Mouse (Mus musculus): ENCODE results near the gene Wdcp. TPM values are rescaled to one million over a fixed set of nuclear protein-coding genes. Genes with fewer than 3 reads are reported as not detected.
"Not testable (repeated sequence)": the region's sequence is repeated elsewhere in the genome, so short reads cannot be mapped to it uniquely, and the experiment has no call there.

The Wdcp gene
- polyA plus RNA-seq, 1 experiment from 2014 or later = 3.4 TPM

DNA sequence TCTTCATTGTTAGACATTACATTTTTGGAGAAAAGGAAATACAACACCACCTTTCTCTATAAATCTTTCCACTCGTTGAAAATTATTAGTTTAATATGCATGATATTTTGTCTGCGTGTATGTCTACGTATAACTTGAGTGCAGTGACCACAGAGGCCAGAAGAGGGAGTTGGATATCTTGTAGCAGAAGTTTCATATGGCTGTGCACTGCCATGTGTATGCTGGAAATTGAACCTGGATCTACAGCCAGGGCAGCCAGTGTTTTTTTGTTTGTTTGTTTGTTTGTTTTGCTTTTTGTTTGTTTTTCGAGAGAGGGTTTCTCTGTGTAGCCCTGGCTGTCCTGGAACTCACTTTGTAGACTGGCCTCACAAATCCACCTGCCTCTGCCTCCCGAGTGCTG is 35.9 kb downstream of the Wdcp start:
- no peak overlapping the region for H3K27ac ChIP-seq
- 95% methylated on average over 5 of the region's 5 CpGs for WGBS (ENCODE audit: missing documents)
- H3K36me3 ChIP-seq (ENCODE audit: inconsistent target) = no peaks in the 10 kb centered on the region
- no peaks in the 10 kb centered on the region for H3K79me2 ChIP-seq (ENCODE audit: inconsistent target)
- no peak overlapping the region for H3K4me3 ChIP-seq (ENCODE audit: inconsistent target)

DNA sequence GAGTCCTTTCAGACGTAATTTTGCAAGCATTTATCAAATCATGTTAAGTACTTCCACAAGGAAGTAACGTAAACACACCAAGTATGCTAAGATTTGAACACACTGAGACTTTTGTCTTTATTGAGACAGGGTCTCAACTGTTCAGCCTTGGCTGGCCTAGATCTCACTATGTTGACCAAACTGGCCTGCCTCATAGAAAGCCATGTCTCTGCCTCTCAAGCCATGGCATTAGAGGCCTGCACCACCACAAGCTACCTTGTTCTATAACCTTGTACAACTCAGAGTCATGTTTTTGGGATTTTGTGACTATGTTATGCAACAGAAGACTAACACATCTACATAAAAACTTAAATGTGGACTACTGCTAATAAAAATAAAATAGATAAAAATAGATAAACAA is 39.0 kb downstream of the Wdcp start:
- no peak overlapping the region for H3K4me3 ChIP-seq (ENCODE audit: inconsistent target)
- H3K27ac ChIP-seq = no peak overlapping the region
- no peaks in the 10 kb centered on the region for H3K36me3 ChIP-seq (ENCODE audit: inconsistent target)
- WGBS (ENCODE audit: missing documents) = 88% methylated on average over 2 of the region's 2 CpGs
- no peaks in the 10 kb centered on the region for H3K79me2 ChIP-seq (ENCODE audit: inconsistent target)

DNA sequence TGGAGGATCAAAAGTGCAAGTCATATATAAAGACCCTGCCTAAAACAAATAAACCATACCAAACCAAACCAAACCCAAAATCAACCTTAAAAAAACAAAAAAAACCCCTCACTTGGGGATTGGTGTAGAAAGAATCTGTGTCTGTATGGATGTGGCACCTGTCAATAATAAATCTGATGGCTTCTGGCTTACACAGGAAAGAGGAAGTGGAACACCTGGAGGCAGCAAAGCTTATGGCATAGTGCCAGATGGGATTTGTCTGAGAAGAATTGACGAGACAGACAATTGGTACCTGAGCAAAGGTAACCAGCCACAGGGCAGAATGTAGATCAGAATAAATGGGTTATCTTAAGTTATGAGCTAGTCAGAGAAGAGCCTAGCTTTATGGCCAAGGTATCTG is 42.0 kb downstream of the Wdcp start:
- 82% methylated on average over 1 of the region's 1 CpGs for WGBS (ENCODE audit: missing documents)
- no peaks in the 10 kb centered on the region for H3K36me3 ChIP-seq (ENCODE audit: inconsistent target)

DNA sequence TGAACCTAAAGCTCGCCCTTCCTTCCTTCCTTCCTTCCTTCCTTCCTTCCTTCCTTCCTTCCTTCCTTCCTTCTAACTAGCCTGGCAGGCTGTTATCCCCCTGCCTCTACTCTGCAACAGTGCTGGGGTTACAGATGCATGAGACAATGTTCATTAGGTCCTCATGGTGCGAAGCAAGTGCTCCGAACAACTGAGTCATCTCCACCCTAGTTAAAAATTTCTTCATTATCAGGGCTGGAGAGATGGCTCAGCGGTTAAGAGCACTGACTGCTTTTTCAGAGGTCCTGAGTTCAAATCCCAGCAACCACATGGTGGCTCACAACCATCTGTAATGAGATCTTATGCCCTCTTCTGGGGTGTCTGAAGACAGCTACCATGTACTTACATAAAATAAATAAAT is 43.5 kb downstream of the Wdcp start:
- WGBS (ENCODE audit: missing documents) = 97% methylated on average over 4 of the region's 4 CpGs
- not testable (repeated sequence) for H3K4me3 ChIP-seq (ENCODE audit: inconsistent target); H3K36me3 ChIP-seq (ENCODE audit: inconsistent target); H3K79me2 ChIP-seq (ENCODE audit: inconsistent target); H3K27ac ChIP-seq

More for the DNA sequence above, 42.0 kb downstream of the Wdcp start:
- Histone ChIP-seq H3K4me3 (ENCODE audit: inconsistent target) (no peak overlapping the region), H3K27ac (no peak overlapping the region), H3K79me2 (ENCODE audit: inconsistent target) (no peaks in the 10 kb centered on the region)

DNA sequence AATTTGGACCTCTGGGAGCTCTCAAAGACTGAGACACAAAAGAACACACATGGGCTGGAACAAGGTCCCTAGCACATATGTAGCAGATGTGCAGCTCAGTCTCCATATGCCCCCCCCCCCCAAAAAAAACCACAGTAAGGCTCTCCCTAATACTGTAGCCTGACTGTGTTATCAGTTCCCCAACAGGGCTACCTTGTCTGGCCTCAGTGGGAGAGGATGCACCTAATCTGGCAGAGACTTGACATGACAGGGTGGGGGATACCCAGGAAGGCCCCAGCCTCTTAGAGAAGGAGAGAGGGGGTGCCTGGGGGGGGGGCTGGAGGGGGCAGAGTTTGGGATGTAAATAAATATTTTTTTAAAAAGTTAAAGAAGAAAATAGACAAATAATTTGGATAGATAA is 45.6 kb downstream of the Wdcp start:
- Histone ChIP-seq H3K27ac (no peak overlapping the region), H3K4me3 (ENCODE audit: inconsistent target) (no peak overlapping the region), H3K36me3 (ENCODE audit: inconsistent target) (peaks cover 9% of the 10 kb centered on the region; the same call in 1 of the 2 replicates)

DNA sequence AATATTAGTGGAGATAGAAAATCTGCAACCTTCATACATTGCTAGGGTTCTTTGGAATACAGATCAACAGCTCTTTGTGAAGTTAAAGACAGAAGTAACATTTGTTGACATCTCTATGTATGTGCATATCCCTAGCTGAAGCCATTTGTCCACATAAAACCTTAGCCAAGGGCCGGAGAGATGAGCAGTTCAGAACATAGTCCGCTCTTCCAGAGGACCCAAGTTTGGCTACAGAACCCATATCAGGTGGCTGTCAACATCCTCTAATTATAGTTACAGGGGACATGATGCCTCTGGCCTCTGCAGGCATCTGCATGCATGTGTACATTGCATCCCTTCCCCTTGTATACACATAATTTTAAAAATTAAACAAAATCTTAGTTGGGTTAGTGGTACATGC is 46.1 kb downstream of the Wdcp start:
- WGBS (ENCODE audit: missing documents) = 94% methylated on average over 2 of the region's 2 CpGs
- H3K36me3 ChIP-seq (ENCODE audit: inconsistent target) = peaks cover 9% of the 10 kb centered on the region; the same call in 1 of the 2 replicates
- no peaks in the 10 kb centered on the region for H3K79me2 ChIP-seq (ENCODE audit: inconsistent target)
- no peak overlapping the region for H3K4me3 ChIP-seq (ENCODE audit: inconsistent target)
- H3K27ac ChIP-seq = no peak overlapping the region

More for the DNA sequence above, 45.6 kb downstream of the Wdcp start:
- H3K79me2 ChIP-seq (ENCODE audit: inconsistent target) = no peaks in the 10 kb centered on the region

DNA sequence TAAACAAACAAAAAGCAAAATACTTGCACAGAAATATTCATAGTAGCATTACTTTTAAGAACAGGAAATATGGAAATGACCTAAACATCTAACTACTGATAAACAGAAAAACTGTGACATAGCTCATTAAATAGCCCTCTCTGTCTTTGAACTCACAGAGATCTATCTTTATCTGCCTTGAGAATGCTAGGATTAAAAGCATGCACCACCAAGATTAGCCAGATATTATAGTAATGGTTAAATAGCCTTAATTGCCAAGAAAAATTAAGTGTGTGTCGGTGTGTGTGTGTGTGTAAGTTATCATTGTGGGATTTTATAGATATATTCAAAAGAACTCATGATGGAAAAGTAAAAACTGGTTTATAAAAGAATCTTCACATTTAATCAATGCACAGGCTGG is 46.8 kb downstream of the Wdcp start:
- Histone ChIP-seq H3K79me2 (ENCODE audit: inconsistent target) (no peaks in the 10 kb centered on the region), H3K4me3 (ENCODE audit: inconsistent target) (no peak overlapping the region), H3K36me3 (ENCODE audit: inconsistent target) (peaks cover 9% of the 10 kb centered on the region; the same call in 1 of the 2 replicates), H3K27ac (no peak overlapping the region)
- WGBS (ENCODE audit: missing documents) = 100% methylated on average over 1 of the region's 1 CpGs

DNA sequence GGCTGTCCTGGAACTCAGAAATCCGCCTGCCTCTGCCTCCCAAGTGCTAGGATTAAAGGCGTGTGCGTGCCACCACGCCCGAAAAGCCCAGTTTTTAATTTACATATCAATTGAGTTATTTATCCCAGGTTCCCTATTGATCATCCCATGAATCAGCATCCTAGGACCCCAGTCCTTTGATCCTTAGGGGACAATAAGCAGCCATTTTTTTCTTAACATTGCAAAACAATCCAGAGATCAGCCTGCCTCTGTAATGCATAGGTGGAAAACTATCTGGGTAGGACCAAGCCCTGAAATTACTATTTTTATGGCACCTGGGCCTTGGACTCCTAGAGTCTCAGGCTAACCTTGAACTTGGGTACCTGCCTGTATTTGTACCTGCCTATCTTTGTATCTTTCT is 54.9 kb downstream of the Wdcp start:
- Histone ChIP-seq H3K36me3 (ENCODE audit: inconsistent target) (no peaks in the 10 kb centered on the region), H3K79me2 (ENCODE audit: inconsistent target) (no peaks in the 10 kb centered on the region), H3K27ac (no peak overlapping the region), H3K4me3 (ENCODE audit: inconsistent target) (no peak overlapping the region)
- 100% methylated on average over 5 of the region's 5 CpGs for WGBS (ENCODE audit: missing documents)

DNA sequence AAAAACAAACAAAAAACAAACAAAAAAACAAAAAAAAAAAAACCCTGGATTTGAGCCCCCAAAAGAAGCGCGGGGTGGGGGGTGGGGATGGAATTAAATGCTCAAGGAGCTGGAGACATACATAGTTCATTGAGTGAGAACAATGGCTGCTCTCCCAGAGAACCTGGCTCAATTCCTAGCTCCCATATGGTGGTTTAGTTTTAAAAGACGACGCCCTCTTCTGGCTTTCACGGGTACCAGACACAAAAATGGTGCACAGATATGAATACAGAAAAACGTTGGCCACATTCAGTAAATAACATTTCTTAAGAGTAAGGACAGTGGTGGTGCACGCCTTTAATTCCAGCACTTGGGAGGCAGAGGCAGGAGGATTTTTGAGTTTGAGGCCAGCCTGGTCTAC is 62.8 kb downstream of the Wdcp start:
- Histone ChIP-seq H3K4me3 (ENCODE audit: inconsistent target) (no peak overlapping the region), H3K36me3 (ENCODE audit: inconsistent target) (no peaks in the 10 kb centered on the region), H3K79me2 (ENCODE audit: inconsistent target) (no peaks in the 10 kb centered on the region; the same call in 1 of the 2 replicates), H3K27ac (no peak overlapping the region)
- WGBS (ENCODE audit: missing documents) = 83% methylated on average over 7 of the region's 7 CpGs

DNA sequence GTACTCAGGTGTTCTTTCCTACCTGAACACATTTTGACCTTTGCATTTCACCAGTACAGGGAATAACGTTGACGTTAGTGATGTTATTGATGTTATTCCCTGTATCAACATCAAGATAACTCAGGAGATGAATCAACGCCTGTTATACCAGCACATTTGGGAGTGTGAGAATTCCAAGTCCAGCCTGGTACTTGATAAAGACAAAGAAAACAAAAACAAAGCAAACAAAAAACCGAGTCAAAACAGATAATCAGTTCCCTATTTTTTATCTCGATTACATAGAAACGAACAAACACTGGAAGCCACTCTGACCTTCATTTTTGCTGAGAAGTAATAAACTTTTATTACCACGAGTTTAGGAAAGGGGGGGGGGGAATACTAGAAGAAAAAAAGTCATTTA is 63.4 kb downstream of the Wdcp start:
- peak overlapping the region; percentile 43 for H3K4me3 ChIP-seq (ENCODE audit: inconsistent target)
- 38% methylated on average over 7 of the region's 7 CpGs for WGBS (ENCODE audit: missing documents)
- no peaks in the 10 kb centered on the region for H3K36me3 ChIP-seq (ENCODE audit: inconsistent target)
- H3K27ac ChIP-seq = no peak overlapping the region
- H3K79me2 ChIP-seq (ENCODE audit: inconsistent target) = no peaks in the 10 kb centered on the region; the same call in 1 of the 2 replicates

DNA sequence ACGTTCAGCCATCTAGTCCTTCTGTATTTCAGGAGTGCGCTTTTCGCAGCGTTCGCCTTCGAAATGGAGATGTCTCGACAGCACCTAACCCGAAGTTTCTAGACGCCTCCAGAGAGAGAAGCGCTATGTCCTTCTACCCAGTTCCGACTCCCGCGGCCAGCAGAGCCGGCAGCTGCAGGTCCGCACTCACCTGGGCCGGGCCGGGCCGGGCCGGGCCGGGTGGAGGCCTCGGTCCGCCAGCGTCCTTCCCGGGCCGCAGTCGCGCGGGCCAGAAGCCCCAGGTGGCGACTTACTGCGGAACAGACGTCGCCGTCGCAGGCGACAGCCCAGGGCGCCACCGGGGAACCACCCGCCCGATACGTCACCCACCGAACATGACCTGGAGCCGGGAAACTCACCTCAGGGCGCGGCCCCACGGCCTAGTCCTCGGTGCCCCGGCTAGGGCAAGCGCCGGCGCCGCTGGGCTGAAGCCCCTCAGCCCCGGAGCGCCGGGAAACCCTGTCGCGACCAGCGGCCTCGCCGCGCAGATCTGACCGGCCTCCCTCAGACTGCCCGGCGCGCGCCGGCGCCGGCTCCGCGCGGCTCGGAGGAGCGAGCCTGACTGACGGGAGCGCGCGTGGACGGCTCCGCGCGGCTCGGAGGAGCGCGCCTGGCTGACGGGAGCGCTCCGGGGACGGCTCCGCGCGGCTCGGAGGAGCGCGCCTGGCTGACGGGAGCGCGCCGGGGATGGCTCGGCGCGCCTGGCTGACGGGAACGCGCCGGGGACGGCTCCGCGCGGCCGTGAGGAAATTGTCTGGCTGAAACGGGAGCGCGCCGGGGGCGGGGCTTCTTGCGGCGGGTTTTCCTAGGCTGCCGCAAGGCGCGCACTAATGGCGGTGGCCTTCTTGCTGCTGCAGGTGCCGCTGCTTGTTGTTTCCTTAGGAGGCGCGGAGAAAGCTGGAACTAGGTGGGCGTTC is 64.1 kb downstream of the Wdcp start, which contains the start of gene Ubxn2a:
TSS of gene Ubxn2a (minus strand) at position 755 of the 956 bp plus-strand sequence.
- under 1% methylated on average over 114 of the region's 125 CpGs for WGBS (ENCODE audit: missing documents)
- no peaks in the 10 kb centered on the region; the same call in 1 of the 2 replicates for H3K79me2 ChIP-seq (ENCODE audit: inconsistent target)
- H3K36me3 ChIP-seq (ENCODE audit: inconsistent target) = no peaks in the 10 kb centered on the region
- H3K4me3 ChIP-seq (ENCODE audit: inconsistent target) = peak within 1 kb of the TSS; percentile 43
- H3K27ac ChIP-seq = no peak within 1 kb of the TSS

DNA sequence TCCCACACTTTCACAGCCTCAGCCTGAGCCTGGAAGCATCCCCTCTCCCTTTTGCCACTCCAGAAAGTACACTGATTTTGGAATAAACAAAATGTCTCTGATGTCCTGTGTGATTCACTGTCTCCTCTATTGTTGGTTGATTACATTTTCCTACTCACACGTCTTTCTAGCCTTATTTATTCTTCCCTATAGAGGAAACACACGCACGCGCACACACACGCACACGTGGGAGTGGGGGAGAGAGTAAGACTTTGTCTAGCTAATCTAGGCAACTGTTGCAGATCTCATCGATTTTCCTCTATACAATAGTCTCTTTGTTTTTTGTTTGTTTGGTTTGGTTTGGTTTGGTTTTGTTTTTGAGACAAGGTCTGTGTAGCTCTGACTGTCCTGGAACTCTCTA is 65.3 kb downstream of the Wdcp start:
- Histone ChIP-seq H3K27ac (no peak overlapping the region), H3K36me3 (ENCODE audit: inconsistent target) (no peaks in the 10 kb centered on the region), H3K79me2 (ENCODE audit: inconsistent target) (no peaks in the 10 kb centered on the region; the same call in 1 of the 2 replicates), H3K4me3 (ENCODE audit: inconsistent target) (no peak overlapping the region)
- WGBS (ENCODE audit: missing documents) = 81% methylated on average over 7 of the region's 7 CpGs

Other genes with a start within 250 kb of the Wdcp start
- gene Fam228a, start 104.9 kb upstream of the Wdcp start, polyA plus RNA-seq (2018) = not detected in 3 replicates
- 0.16 TPM in 1 of 3 replicates, not detected in the others for gene Pfn4, start 74.3 kb upstream of the Wdcp start, polyA plus RNA-seq (2018)
- gene Fam228b, start 74.0 kb upstream of the Wdcp start, polyA plus RNA-seq (2018) = 0.11 TPM in 1 of 3 replicates, not detected in the others
- gene Sf3b6, start 25.8 kb upstream of the Wdcp start, polyA plus RNA-seq (2018) = 67.0 to 113 TPM (median 95.3 TPM) in 3 replicates
- 20.7 to 32.7 TPM (median 26.6 TPM) in 3 replicates for gene Fkbp1b, start 1.7 kb upstream of the Wdcp start, polyA plus RNA-seq (2018)
- gene Mfsd2b, start 31.1 kb downstream of the Wdcp start, polyA plus RNA-seq (2018) = 0.16 to 0.47 TPM (median 0.25 TPM) in 3 replicates
- 13.7 to 25.7 TPM (median 17.9 TPM) in 3 replicates for gene Ubxn2a, start 64.4 kb downstream of the Wdcp start, polyA plus RNA-seq (2018)
- gene Atad2b, start 74.0 kb downstream of the Wdcp start, polyA plus RNA-seq (2018) = 8.1 to 11.5 TPM (median 10.4 TPM) in 3 replicates

Data from macrophage (primary cell).